Mouse (Mus musculus): ENCODE measurements around the gene Cables2. TPM values are rescaled to one million over a fixed set of nuclear protein-coding genes. Genes with fewer than 3 reads are reported as not detected.

Gene Cables2
- 40.6 and 40.9 TPM in 2 replicates for polyA plus RNA-seq (2014; fragmentation: Nextera tagmentation; extraction: Ambion mirVana)

DNA sequence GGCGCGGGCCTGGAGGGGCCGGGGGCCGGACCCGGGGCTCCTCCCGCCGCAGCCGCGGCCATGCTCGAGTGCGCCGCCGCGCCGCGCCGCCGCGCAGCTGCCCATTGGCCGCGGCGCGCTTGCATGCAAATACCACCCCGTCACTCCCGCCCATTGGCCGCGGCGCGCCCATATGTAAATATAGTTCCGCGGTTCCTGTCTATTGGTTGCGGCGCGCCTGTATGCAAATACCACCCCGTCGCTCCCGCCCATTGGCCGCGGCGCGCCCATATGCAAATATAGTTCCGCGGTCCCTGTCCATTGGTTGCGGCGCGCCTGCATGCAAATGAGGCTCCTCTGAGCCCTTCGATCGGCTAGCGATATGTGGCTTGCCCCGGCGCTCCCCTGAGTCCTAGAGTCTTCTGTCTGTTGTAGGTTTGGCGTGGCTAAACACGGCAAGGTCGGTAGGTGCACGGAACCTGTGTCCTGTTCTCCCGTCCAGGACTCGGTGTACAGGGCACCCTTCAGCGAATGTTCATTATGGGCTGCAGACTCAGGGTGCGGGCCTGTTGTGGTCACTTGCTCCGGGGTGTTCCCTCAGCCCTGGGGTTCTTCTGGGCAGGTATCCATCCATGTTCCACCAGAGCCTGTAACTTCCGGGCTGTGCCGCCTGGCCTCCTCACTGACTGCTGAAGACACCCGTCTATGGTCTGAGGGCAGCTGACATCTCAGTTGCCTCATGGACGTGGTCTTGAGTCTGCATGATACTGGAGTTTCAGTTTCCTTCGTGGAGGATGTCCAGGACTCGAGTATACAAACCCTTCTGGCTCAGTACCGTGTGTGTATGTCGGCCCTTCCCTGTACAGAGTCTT, at the start of gene Cables2:
Gene Cables2 (minus strand): TSS at position 103 of the 851 bp plus-strand sequence.
- H3K4me2 ChIP-seq (replicated peaks) = peak within 1 kb of the TSS; percentile 95
- ATAC-seq (ENCODE audit: low FRiP score) = peak; percentile 96

DNA sequence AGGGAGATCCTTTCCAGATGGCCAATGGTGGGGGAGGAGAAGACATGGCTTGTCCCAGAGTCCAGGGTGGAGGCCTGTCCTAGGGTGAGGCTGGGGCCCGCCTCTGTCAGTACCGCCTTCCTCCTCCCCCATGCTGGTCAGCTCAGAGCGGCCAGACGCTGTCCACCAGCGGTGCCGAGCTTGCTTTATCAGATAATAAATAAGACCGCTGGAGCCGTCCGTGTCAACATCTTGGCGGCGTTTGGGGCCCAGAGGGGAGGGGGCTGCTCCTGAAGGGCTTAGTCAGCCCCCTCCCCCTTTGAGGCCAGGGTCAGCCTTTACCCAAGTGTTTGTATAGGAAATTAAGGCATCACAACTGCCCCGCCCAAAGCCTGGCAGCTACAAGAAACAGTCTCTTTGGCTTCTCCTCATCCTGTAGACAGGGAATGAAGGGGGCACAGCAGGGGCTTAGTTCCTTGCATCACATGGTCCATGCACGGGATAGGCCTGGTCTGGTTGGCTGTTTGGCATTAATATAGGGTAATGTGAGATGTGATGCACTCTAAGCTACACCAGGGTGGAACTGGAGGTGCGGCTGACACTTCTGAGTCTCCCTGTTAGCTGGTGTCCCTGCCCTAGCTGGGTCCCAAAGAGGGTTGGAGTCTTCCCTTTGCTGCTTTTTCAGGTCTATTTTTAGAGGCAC, 49.5 kb upstream of the Cables2 start:
- H3K9ac ChIP-seq = no peak overlapping the region

More for the DNA sequence above, at the start of gene Cables2:
- peak within 1 kb of the TSS; percentile 97 for H3K9ac ChIP-seq
- peak; percentile 96 for DNase-seq (ENCODE audit: low spot score)
- no peaks in the 10 kb centered on the region for H3K27me3 ChIP-seq (ENCODE audit: control insufficient read depth, insufficient read depth, low read length)
- H3K4me1 ChIP-seq (replicated peaks; ENCODE audit: control insufficient read depth, insufficient read depth, low read length) = peaks cover 28% of the 10 kb centered on the region
- 9% methylated on average over 68 of the region's 68 CpGs for WGBS
- peak within 1 kb of the TSS; percentile 92 for H3K4me3 ChIP-seq (replicated peaks; ENCODE audit: low read length)
- H3K36me3 ChIP-seq (replicated peaks; ENCODE audit: control insufficient read depth, insufficient read depth) = peaks cover 7% of the 10 kb centered on the region; the same call in 1 of the 2 replicates
- peak within 1 kb of the TSS; percentile 67 for H3K27ac ChIP-seq
- H3K9me3 ChIP-seq (ENCODE audit: control insufficient read depth, low read length) = no peaks in the 10 kb centered on the region

GRCm38 (mm10) chr2:180320216-180320615, 46.9 kb upstream of the Cables2 start:
- Histone ChIP-seq H3K9ac (no peak overlapping the region), H3K9me3 (ENCODE audit: control insufficient read depth, low read length) (no peaks in the 10 kb centered on the region), H3K27ac (no peak overlapping the region), H3K4me2 (replicated peaks) (no peak overlapping the region), H3K36me3 (replicated peaks; ENCODE audit: control insufficient read depth, insufficient read depth) (no peaks in the 10 kb centered on the region), H3K27me3 (ENCODE audit: control insufficient read depth, insufficient read depth, low read length) (no peaks in the 10 kb centered on the region), H3K4me1 (replicated peaks; ENCODE audit: control insufficient read depth, insufficient read depth, low read length) (no peaks in the 10 kb centered on the region), H3K4me3 (replicated peaks; ENCODE audit: low read length) (no peak overlapping the region)
- 75% methylated on average over 4 of the region's 4 CpGs for WGBS
- DNase-seq (ENCODE audit: low spot score) = no peak
- ATAC-seq (ENCODE audit: low FRiP score) = no peak

More for the DNA sequence above, 49.5 kb upstream of the Cables2 start:
- DNase-seq (ENCODE audit: low spot score) (no peak), ATAC-seq (ENCODE audit: low FRiP score) (no peak)
- Histone ChIP-seq H3K36me3 (replicated peaks; ENCODE audit: control insufficient read depth, insufficient read depth) (no peaks in the 10 kb centered on the region), H3K4me2 (replicated peaks) (no peak overlapping the region), H3K4me3 (replicated peaks; ENCODE audit: low read length) (no peak overlapping the region), H3K27me3 (ENCODE audit: control insufficient read depth, insufficient read depth, low read length) (no peaks in the 10 kb centered on the region), H3K9me3 (ENCODE audit: control insufficient read depth, low read length) (no peaks in the 10 kb centered on the region), H3K4me1 (replicated peaks; ENCODE audit: control insufficient read depth, insufficient read depth, low read length) (no peaks in the 10 kb centered on the region), H3K27ac (no peak overlapping the region)
- 32% methylated on average over 14 of the region's 14 CpGs for WGBS

GRCm38 (mm10) chr2:180317591-180317990, 44.3 kb upstream of the Cables2 start:
- no peak overlapping the region for H3K4me2 ChIP-seq (replicated peaks)
- 78% methylated on average over 7 of the region's 7 CpGs for WGBS
- no peak overlapping the region for H3K27ac ChIP-seq
- no peaks in the 10 kb centered on the region for H3K36me3 ChIP-seq (replicated peaks; ENCODE audit: control insufficient read depth, insufficient read depth)
- no peaks in the 10 kb centered on the region for H3K27me3 ChIP-seq (ENCODE audit: control insufficient read depth, insufficient read depth, low read length)
- no peak overlapping the region for H3K4me3 ChIP-seq (replicated peaks; ENCODE audit: low read length)
- no peak for DNase-seq (ENCODE audit: low spot score)
- ATAC-seq (ENCODE audit: low FRiP score) = no peak
- H3K4me1 ChIP-seq (replicated peaks; ENCODE audit: control insufficient read depth, insufficient read depth, low read length) = no peaks in the 10 kb centered on the region
- no peaks in the 10 kb centered on the region for H3K9me3 ChIP-seq (ENCODE audit: control insufficient read depth, low read length)
- H3K9ac ChIP-seq = no peak overlapping the region

- H3K4me3 ChIP-seq (replicated peaks; ENCODE audit: low read length) = no peak overlapping the region
- no peak overlapping the region for H3K9ac ChIP-seq
- DNase-seq (ENCODE audit: low spot score) (no peak), ATAC-seq (ENCODE audit: low FRiP score) (no peak)
- no peak overlapping the region for H3K4me2 ChIP-seq (replicated peaks)
- no peaks in the 10 kb centered on the region for H3K9me3 ChIP-seq (ENCODE audit: control insufficient read depth, low read length)
- no peaks in the 10 kb centered on the region for H3K27me3 ChIP-seq (ENCODE audit: control insufficient read depth, insufficient read depth, low read length)
- H3K4me1 ChIP-seq (replicated peaks; ENCODE audit: control insufficient read depth, insufficient read depth, low read length) = no peaks in the 10 kb centered on the region
- no peak overlapping the region for H3K27ac ChIP-seq
- WGBS = 86% methylated on average over 2 of the region's 2 CpGs
- no peaks in the 10 kb centered on the region for H3K36me3 ChIP-seq (replicated peaks; ENCODE audit: control insufficient read depth, insufficient read depth)
Observed at GRCm38 (mm10) chr2:180314292-180314691, 41.0 kb upstream of the Cables2 start.

GRCm38 (mm10) chr2:180311147-180311546, 37.9 kb upstream of the Cables2 start:
- ATAC-seq (ENCODE audit: low FRiP score) = no peak
- Histone ChIP-seq H3K36me3 (replicated peaks; ENCODE audit: control insufficient read depth, insufficient read depth) (no peaks in the 10 kb centered on the region), H3K4me3 (replicated peaks; ENCODE audit: low read length) (no peak overlapping the region), H3K9ac (no peak overlapping the region), H3K4me1 (replicated peaks; ENCODE audit: control insufficient read depth, insufficient read depth, low read length) (no peaks in the 10 kb centered on the region), H3K27ac (no peak overlapping the region), H3K27me3 (ENCODE audit: control insufficient read depth, insufficient read depth, low read length) (no peaks in the 10 kb centered on the region), H3K9me3 (ENCODE audit: control insufficient read depth, low read length) (no peaks in the 10 kb centered on the region), H3K4me2 (replicated peaks) (no peak overlapping the region)
- no peak for DNase-seq (ENCODE audit: low spot score)
- 87% methylated on average over 4 of the region's 4 CpGs for WGBS

- H3K4me1 ChIP-seq (replicated peaks; ENCODE audit: control insufficient read depth, insufficient read depth, low read length) = no peaks in the 10 kb centered on the region
- no peak overlapping the region for H3K9ac ChIP-seq
- H3K4me3 ChIP-seq (replicated peaks; ENCODE audit: low read length) = no peak overlapping the region
- WGBS = 57% methylated on average over 2 of the region's 2 CpGs
- no peak for ATAC-seq (ENCODE audit: low FRiP score)
- no peaks in the 10 kb centered on the region for H3K9me3 ChIP-seq (ENCODE audit: control insufficient read depth, low read length)
- no peak overlapping the region for H3K4me2 ChIP-seq (replicated peaks)
- no peak for DNase-seq (ENCODE audit: low spot score)
- H3K27me3 ChIP-seq (ENCODE audit: control insufficient read depth, insufficient read depth, low read length) = no peaks in the 10 kb centered on the region
- H3K36me3 ChIP-seq (replicated peaks; ENCODE audit: control insufficient read depth, insufficient read depth) = no peaks in the 10 kb centered on the region
- H3K27ac ChIP-seq = no peak overlapping the region
Observed at GRCm38 (mm10) chr2:180307680-180308079, 34.4 kb upstream of the Cables2 start.

DNA sequence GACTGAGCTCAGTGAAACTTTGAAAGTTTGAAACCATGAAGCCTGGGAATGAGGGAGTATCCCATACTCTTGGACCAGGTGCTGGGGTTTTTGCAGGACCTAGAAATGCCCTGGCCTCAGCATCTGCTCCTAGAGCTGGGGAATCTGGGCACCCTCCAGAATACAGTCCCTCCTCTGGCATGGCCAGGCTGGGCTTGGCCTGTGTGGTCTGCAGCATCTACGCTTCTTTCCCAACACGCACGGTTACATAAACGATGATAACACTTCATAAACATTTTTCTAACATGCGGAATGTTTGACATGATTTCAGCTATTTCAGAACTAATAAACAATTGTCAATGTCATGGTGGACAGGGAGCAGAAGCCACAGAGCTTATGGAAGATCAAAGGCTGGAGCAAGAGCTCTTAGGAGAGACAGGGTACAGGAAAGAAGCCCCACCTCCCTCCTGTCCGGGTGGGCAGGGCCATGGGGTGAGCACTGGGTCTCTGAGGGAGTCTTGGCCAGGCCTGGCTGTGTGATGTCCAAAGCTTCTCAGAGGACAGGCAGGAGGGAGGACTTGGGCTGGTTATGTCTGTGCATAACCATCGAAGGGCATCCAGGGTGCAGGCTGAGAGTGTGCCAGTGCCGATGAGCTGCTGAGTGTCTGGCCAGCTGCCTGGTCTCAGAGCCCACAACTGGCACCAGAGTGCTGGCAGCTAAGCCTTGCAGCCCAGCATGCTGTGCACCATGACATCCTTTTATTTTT, 33.3 kb upstream of the Cables2 start:
- Histone ChIP-seq H3K27me3 (ENCODE audit: control insufficient read depth, insufficient read depth, low read length) (no peaks in the 10 kb centered on the region), H3K27ac (no peak overlapping the region), H3K4me3 (replicated peaks; ENCODE audit: low read length) (no peak overlapping the region), H3K4me1 (replicated peaks; ENCODE audit: control insufficient read depth, insufficient read depth, low read length) (no peaks in the 10 kb centered on the region), H3K9me3 (ENCODE audit: control insufficient read depth, low read length) (peaks cover 5% of the 10 kb centered on the region; the same call in 1 of the 2 replicates), H3K9ac (no peak overlapping the region), H3K4me2 (replicated peaks) (no peak overlapping the region), H3K36me3 (replicated peaks; ENCODE audit: control insufficient read depth, insufficient read depth) (no peaks in the 10 kb centered on the region)
- 88% methylated on average over 8 of the region's 8 CpGs for WGBS
- DNase-seq (ENCODE audit: low spot score) = no peak
- ATAC-seq (ENCODE audit: low FRiP score) = no peak

- H3K9ac ChIP-seq = no peak overlapping the region
- H3K36me3 ChIP-seq (replicated peaks; ENCODE audit: control insufficient read depth, insufficient read depth) = no peaks in the 10 kb centered on the region
- DNase-seq (ENCODE audit: low spot score) (no peak), ATAC-seq (ENCODE audit: low FRiP score) (no peak)
- no peaks in the 10 kb centered on the region for H3K27me3 ChIP-seq (ENCODE audit: control insufficient read depth, insufficient read depth, low read length)
- H3K9me3 ChIP-seq (ENCODE audit: control insufficient read depth, low read length) = peaks cover 10% of the 10 kb centered on the region; the same call in 1 of the 2 replicates
- H3K27ac ChIP-seq = no peak overlapping the region
- 77% methylated on average over 2 of the region's 2 CpGs for WGBS
- H3K4me2 ChIP-seq (replicated peaks) = no peak overlapping the region
- no peak overlapping the region for H3K4me3 ChIP-seq (replicated peaks; ENCODE audit: low read length)
- no peaks in the 10 kb centered on the region for H3K4me1 ChIP-seq (replicated peaks; ENCODE audit: control insufficient read depth, insufficient read depth, low read length)
Observed at GRCm38 (mm10) chr2:180306009-180306408, 32.7 kb upstream of the Cables2 start.

Measured in hindbrain, embryonic 14.5 days (tissue).